Mouse (Mus musculus) embryonic facial prominence, embryonic 13.5 days (tissue): ENCODE results near the gene Ppp1r12a. TPM values are rescaled to one million over a fixed set of nuclear protein-coding genes. Genes with fewer than 3 reads are reported as not detected.

Experiments used
- ATAC-seq: fragments of 200-750 bp; cut with Nextera tagmentation; 2 replicates; pipeline ENCODE4 v1.8.0; 2017; ENCODE audit warnings: low read depth; ENCODE audit not compliant: insufficient number of reproducible peaks, insufficient read depth, low FRiP score, low TSS enrichment
- H3K27ac ChIP-seq: fragments of 300-500 bp; sonication (generic); 2 replicates; pipeline ENCODE4 v1.5.1; 2015; ENCODE audit warnings: moderate library complexity, mild to moderate bottlenecking, inconsistent platforms
- H3K27me3 ChIP-seq: fragments of 300-500 bp; sonication (generic); 2 replicates; pipeline ENCODE4 v1.6.1; 2015; ENCODE audit warnings: mild to moderate bottlenecking, inconsistent platforms
- H3K36me3 ChIP-seq: fragments of 300-500 bp; sonication (generic); 2 replicates; pipeline ENCODE4 v1.6.1; 2015; ENCODE audit warnings: mild to moderate bottlenecking, inconsistent platforms
- H3K4me1 ChIP-seq: fragments of 300-500 bp; sonication (generic); 2 replicates; pipeline ENCODE4 v1.6.1; 2015; ENCODE audit warnings: inconsistent platforms
- H3K4me2 ChIP-seq: fragments of 300-500 bp; sonication (generic); 2 replicates; pipeline ENCODE4 v1.6.1; 2015; ENCODE audit warnings: moderate library complexity, mild to moderate bottlenecking, inconsistent platforms
- H3K4me3 ChIP-seq: fragments of 300-500 bp; sonication (generic); 2 replicates; pipeline ENCODE4 v1.5.1; 2015; ENCODE audit warnings: mild to moderate bottlenecking, inconsistent platforms
- H3K9ac ChIP-seq: fragments of 300-500 bp; sonication (generic); 2 replicates; pipeline ENCODE4 v1.6.1; 2015; ENCODE audit warnings: mild to moderate bottlenecking, inconsistent platforms
- H3K9me3 ChIP-seq: fragments of 300-500 bp; sonication (generic); 2 replicates; pipeline ENCODE4 v1.6.1; 2016; ENCODE audit warnings: inconsistent platforms
- WGBS: fragments of 180-500 bp; shearing (Covaris S2); methylation state at CpG from one replicate; pipeline ENCODE4 v1.1.7; 2015; ENCODE audit warnings: mixed read lengths; 5-methylcytosine and 5-hydroxymethylcytosine counted together
- polyA plus RNA-seq: library from polyadenylated mRNA; unstranded; fragments of >200 nt; fragmentation: Nextera tagmentation; extraction: Ambion mirVana; gene quantifications from 2 replicates; pipeline ENCODE4 v1.2.1, GENCODE M21; 2015

Gene Ppp1r12a
- polyA plus RNA-seq, 1 experiment from 2014 or later: 86.3 TPM

DNA sequence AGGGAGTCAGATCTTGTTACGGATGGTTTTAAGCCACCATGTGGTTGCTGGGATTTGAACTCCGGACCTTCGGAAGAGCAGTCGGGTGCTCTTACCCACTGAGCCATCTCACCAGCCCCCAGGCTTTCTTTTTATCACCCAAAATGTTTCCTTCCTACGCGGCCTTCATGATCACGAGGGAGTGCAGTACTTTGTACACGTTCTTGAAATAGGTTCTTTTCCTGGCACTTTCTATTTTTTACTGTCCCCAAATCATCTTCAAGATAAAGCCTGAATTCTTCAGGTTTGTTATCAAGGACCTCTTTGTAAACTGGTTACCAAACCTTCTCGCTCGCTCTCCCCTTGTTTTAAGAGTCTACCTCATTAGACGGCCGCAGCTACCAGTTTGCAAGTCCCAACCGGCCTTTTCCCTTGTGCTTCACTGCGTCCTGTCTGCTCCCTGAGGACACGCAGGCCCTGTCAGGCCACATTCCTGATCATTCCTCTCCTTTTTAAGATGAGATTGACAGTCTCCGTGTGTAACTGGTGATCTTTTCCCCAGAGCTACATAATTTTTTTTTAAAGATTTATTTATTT is 131.7 kb downstream of the Ppp1r12a start:
- H3K27ac ChIP-seq: no peak overlapping the region
- H3K4me2 ChIP-seq: no peak overlapping the region
- no peak overlapping the region for H3K4me3 ChIP-seq
- H3K4me1 ChIP-seq: no peaks in the 10 kb centered on the region
- no peaks in the 10 kb centered on the region for H3K27me3 ChIP-seq
- no peaks in the 10 kb centered on the region for H3K9me3 ChIP-seq
- H3K36me3 ChIP-seq: no peaks in the 10 kb centered on the region
- no peak overlapping the region for H3K9ac ChIP-seq
- ATAC-seq: no peak
- WGBS: 78% methylated on average over 16 of the region's 16 CpGs

DNA sequence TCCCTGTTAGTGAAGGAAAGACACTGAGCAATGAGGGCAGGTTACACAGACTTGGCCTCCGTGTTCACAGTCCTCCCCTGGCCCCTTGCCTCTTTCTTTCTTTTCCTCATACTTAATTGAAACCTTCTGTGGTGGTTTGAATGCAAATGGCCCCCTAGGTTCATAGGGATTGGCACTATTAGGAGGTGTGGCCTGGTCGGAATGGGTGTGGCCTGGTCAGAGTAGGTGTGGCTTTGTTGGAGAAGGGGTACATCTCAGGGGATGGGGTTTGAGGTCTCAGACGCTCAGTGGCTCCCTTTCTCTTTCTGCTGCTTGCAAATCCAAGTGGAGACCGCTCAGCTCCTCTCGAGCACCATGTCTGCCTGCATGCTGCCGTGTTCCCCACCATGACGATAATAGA is 132.8 kb downstream of the Ppp1r12a start:
- no peaks in the 10 kb centered on the region for H3K9me3 ChIP-seq
- no peak for ATAC-seq
- no peak overlapping the region for H3K4me2 ChIP-seq
- no peaks in the 10 kb centered on the region for H3K36me3 ChIP-seq
- H3K27ac ChIP-seq: no peak overlapping the region
- H3K27me3 ChIP-seq: no peaks in the 10 kb centered on the region
- 76% methylated on average over 7 of the region's 7 CpGs for WGBS
- H3K4me1 ChIP-seq: no peaks in the 10 kb centered on the region
- no peak overlapping the region for H3K9ac ChIP-seq
- H3K4me3 ChIP-seq: no peak overlapping the region

DNA sequence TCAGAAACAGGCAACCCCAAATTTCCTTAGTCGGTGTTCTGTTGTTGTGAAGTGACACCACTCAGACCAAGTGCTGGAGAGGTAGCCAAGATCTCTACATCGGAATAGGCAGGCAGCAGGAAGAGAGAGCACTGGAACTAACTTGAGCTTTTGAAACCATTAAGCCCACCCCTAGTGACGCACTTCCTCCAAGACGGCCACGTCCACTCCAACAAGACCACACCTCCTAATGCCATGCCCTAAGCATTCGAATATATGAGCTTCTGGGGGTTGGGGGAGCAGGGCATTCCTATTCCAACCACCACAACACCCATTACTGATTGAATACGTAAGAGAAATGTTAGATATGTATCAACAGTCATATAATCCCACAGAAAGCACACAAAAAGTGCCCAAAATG is 134.5 kb downstream of the Ppp1r12a start:
- Histone ChIP-seq H3K4me2 (no peak overlapping the region), H3K36me3 (no peaks in the 10 kb centered on the region), H3K27ac (no peak overlapping the region), H3K9me3 (no peaks in the 10 kb centered on the region), H3K9ac (no peak overlapping the region), H3K4me3 (no peak overlapping the region), H3K4me1 (no peaks in the 10 kb centered on the region), H3K27me3 (no peaks in the 10 kb centered on the region)
- ATAC-seq: no peak
- 82% methylated on average over 7 of the region's 7 CpGs for WGBS

DNA sequence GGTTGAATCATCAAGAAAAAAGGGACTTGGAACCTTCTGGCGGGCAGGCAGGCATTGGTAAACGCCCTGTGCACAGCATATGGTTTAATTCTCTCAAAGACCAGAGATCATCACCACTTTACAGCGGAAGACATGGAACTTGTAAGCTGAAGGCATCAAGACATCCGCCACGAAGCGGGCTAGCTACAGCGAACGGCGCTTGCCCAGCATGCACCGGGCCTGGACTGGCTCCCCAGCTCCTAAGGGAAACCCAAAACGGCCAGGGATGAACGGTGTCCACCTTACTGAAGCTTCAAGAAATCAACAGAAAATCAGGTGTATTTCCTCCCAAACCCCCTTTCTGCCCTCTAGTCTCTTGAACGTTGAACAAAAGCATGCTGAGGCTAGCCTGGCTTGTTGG is 136.3 kb downstream of the Ppp1r12a start:
- no peak overlapping the region for H3K27ac ChIP-seq
- 91% methylated on average over 13 of the region's 13 CpGs for WGBS
- H3K9ac ChIP-seq: no peak overlapping the region
- H3K4me2 ChIP-seq: no peak overlapping the region
- no peak for ATAC-seq
- no peak overlapping the region for H3K4me3 ChIP-seq
- H3K36me3 ChIP-seq: no peaks in the 10 kb centered on the region
- no peaks in the 10 kb centered on the region for H3K4me1 ChIP-seq
- H3K9me3 ChIP-seq: no peaks in the 10 kb centered on the region
- H3K27me3 ChIP-seq: no peaks in the 10 kb centered on the region

DNA sequence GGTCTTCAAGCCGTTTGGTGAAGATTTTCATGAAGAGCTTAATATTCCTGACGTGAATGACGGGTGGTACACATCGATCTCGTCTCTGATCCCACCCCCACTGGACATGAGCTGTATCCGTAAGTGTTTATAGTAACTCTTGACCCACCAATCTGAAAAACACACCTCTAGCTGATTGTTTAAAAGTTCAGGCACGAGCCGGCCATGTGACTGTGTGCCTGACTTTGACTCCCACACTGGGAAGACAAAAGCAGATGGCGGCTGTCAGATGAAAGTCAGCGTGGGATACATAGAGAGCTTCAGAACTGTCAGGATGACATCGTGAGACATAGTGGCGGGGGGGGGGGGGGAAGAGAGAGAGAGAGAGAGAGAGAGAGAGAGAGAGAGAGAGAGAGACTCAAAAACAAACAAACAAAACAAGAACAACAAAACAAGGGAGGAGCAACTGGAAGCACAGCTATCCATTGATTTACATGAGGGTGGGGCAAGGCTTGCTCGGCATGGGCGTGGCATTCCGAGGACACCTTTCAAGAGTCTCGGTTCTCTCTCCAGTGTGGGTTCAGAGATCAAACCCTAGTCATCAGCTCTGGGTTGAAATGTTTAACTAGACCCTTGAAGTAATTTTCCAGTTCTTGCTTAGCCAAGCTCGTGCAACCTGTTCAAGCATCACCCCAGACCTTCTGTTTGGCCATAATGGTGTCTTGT is 137.0 kb downstream of the Ppp1r12a start:
- Histone ChIP-seq H3K4me1 (no peaks in the 10 kb centered on the region), H3K4me3 (no peak overlapping the region), H3K9me3 (no peaks in the 10 kb centered on the region), H3K4me2 (no peak overlapping the region), H3K27me3 (no peaks in the 10 kb centered on the region), H3K36me3 (no peaks in the 10 kb centered on the region), H3K9ac (no peak overlapping the region), H3K27ac (no peak overlapping the region)
- ATAC-seq: no peak
- 83% methylated on average over 16 of the region's 17 CpGs for WGBS

DNA sequence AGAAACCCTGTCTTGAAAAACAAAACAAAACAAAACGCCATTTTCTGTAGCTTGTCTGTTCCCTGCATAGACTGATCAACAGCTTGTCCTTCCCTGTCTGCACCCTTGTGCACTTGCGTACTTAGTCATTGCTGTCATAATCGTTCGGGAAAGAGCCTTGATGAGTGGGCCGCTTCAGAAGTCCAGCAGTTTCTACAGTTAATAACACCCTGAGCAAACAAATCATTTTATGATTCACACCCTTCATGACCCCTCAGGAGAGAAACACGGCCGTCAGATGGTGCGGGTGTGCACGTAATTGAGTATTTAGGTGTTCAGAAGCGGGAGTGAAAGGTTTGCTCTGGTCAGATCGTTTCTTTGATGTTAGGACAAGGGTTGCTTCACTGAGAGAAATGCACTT is 137.8 kb downstream of the Ppp1r12a start:
- H3K4me1 ChIP-seq: no peaks in the 10 kb centered on the region
- no peaks in the 10 kb centered on the region for H3K27me3 ChIP-seq
- H3K9ac ChIP-seq: no peak overlapping the region
- H3K4me3 ChIP-seq: no peak overlapping the region
- no peak overlapping the region for H3K27ac ChIP-seq
- H3K36me3 ChIP-seq: no peaks in the 10 kb centered on the region
- H3K4me2 ChIP-seq: no peak overlapping the region
- H3K9me3 ChIP-seq: no peaks in the 10 kb centered on the region
- no peak for ATAC-seq
- WGBS: 75% methylated on average over 11 of the region's 11 CpGs

DNA sequence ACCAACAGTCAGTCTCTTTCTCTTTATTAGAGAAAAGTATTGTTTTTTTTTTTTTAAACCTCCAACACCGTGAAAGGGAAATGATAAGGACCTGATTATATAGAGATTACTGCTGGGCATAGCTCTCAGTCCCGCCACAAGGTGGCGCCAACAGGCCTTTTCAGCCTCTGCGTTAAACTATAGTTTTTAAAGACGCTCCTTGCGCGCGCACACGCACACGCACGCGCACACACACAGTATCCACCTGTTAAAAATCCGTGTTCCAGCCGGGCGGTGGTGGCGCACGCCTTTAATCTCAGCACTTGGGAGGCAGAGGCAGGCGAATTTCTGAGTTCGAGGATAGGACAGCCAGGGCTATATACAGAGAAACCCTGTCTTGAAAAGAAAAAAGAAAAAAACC is 138.8 kb downstream of the Ppp1r12a start:
- H3K27ac ChIP-seq: no peak overlapping the region
- H3K4me2 ChIP-seq: peak overlapping the region; percentile 39
- no peaks in the 10 kb centered on the region for H3K27me3 ChIP-seq
- 0 out of 2 replicates have a peak, but pooled peaks have one; percentile 37 for ATAC-seq
- 13% methylated on average over 19 of the region's 19 CpGs for WGBS
- H3K9me3 ChIP-seq: no peaks in the 10 kb centered on the region
- H3K4me1 ChIP-seq: no peaks in the 10 kb centered on the region
- no peak overlapping the region for H3K4me3 ChIP-seq
- no peaks in the 10 kb centered on the region for H3K36me3 ChIP-seq
- H3K9ac ChIP-seq: no peak overlapping the region

DNA sequence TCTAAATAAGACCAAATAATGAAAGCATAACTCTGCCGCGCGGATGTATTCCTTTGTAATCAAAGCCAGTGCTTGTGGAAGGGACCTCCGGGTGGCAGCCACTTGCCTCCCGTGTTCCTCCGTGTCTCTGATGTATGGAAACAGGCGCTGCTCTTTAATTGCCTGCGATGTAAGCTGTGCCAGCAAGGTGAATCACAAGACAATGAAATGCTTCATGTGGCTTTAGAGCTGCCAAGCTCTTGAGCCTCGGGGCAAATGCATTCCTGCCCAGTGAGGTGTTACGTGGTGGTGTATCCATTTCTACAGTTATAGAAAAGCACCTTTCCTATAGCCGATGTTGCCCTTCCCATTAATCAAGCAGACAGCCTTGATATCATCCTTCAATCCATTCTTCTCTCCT is 145.8 kb downstream of the Ppp1r12a start:
- Histone ChIP-seq H3K4me1 (no peaks in the 10 kb centered on the region), H3K36me3 (no peaks in the 10 kb centered on the region), H3K9ac (no peak overlapping the region), H3K27me3 (no peaks in the 10 kb centered on the region), H3K9me3 (no peaks in the 10 kb centered on the region), H3K27ac (no peak overlapping the region), H3K4me3 (no peak overlapping the region), H3K4me2 (0 out of 2 replicates have a peak overlapping the region, but pooled peaks have one; percentile 7)
- no peak for ATAC-seq
- WGBS: 55% methylated on average over 11 of the region's 11 CpGs

DNA sequence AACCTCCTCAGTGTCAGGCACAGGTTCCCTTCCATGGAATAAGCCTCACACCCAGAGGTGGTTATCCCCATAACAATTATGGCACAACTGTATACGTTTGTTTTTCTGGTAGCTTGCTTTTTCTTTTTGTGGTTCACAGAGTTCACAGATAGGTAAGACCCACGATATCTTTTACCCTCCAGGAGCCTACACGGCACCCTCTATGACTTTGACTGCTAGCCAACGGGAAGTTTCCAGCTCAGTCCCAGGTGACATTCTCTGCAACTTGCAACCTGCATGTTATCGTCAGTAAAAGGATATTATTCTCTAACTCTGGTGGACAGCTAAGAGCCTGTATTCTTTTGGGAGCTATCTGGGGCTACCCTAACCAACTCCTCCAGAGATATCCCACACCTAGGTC is 148.2 kb downstream of the Ppp1r12a start:
- H3K27ac ChIP-seq: no peak overlapping the region
- no peak overlapping the region for H3K4me3 ChIP-seq
- H3K4me2 ChIP-seq: no peak overlapping the region
- no peaks in the 10 kb centered on the region for H3K36me3 ChIP-seq
- H3K27me3 ChIP-seq: no peaks in the 10 kb centered on the region
- ATAC-seq: no peak
- whole genome bisulfite sequencing: 88% methylated on average over 5 of the region's 5 CpGs
- H3K9ac ChIP-seq: no peak overlapping the region
- H3K4me1 ChIP-seq: no peaks in the 10 kb centered on the region
- H3K9me3 ChIP-seq: no peaks in the 10 kb centered on the region

DNA sequence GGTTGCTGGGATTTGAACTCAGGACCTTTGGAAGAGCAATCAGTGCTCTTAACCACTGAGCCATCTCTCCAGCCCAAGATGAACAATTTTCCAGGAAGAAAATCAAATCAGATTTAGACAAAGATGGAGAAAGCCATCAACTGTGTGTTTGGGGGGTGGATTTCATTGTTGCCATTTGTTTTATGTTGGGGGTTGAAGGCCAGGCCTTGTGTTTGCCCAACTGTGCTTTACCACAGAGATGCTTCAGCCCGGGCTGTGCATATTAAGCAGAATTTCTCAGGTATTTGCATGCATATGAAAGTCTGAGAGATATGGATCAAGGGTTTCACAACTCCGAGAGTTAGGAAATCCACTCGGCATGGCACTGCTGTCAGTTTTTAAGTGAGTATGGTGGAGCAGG is 149.4 kb downstream of the Ppp1r12a start:
- no peak overlapping the region for H3K27ac ChIP-seq
- no peaks in the 10 kb centered on the region for H3K4me1 ChIP-seq
- no peaks in the 10 kb centered on the region for H3K27me3 ChIP-seq
- no peaks in the 10 kb centered on the region for H3K36me3 ChIP-seq
- H3K9ac ChIP-seq: no peak overlapping the region
- H3K9me3 ChIP-seq: no peaks in the 10 kb centered on the region
- no peak for ATAC-seq
- WGBS: 85% methylated on average over 3 of the region's 3 CpGs
- no peak overlapping the region for H3K4me3 ChIP-seq
- no peak overlapping the region for H3K4me2 ChIP-seq

DNA sequence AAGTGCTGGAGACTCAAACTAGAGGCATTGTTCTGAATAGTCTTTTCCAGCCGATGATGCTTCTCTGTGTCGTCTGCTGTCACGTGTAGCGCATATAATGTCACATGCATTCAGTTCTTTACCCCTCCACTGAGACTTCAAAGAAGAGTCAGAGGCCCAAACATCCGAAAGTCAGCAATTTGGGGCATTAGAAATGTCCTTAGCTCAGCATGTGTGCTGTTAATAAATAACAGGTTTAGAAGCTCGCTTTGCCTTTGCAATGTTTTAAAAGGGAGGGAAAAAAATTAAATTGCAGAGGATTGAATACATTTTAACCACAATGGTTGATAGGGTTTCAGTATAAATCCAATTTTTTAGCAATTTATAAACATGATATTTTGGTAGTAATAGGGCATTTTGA is 151.9 kb downstream of the Ppp1r12a start:
- no peak overlapping the region for H3K4me3 ChIP-seq
- WGBS: 39% methylated on average over 6 of the region's 6 CpGs
- no peak for ATAC-seq

DNA sequence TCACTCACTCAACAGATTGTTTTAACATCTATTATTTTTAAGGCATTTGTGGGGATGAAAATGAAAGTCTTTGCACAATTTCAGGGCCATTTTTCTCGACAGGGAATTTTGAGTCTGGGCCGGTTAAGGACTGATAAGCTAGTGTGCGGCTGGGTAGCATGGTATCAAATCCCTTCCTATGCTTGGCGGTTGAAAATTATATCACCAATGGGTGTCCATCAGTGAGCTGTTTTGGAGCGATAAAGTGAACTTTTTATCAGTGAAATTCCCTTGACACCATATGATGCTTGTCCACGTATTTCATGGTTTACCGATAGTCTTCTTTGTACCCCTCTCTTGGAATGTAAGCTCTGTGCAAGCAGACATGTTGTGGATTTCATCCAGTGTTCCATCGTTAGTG is 152.4 kb downstream of the Ppp1r12a start:
- Histone ChIP-seq H3K9me3 (no peaks in the 10 kb centered on the region), H3K9ac (no peak overlapping the region), H3K4me3 (no peak overlapping the region), H3K4me1 (no peaks in the 10 kb centered on the region), H3K4me2 (no peak overlapping the region), H3K36me3 (no peaks in the 10 kb centered on the region), H3K27me3 (no peaks in the 10 kb centered on the region), H3K27ac (peak overlapping the region; percentile 17; the same call in 1 of the 2 replicates)
- 77% methylated on average over 8 of the region's 8 CpGs for WGBS
- ATAC-seq: no peak

More for the DNA sequence above, 151.9 kb downstream of the Ppp1r12a start:
- Histone ChIP-seq H3K9ac (no peak overlapping the region), H3K4me1 (no peaks in the 10 kb centered on the region), H3K27ac (no peak overlapping the region), H3K9me3 (no peaks in the 10 kb centered on the region), H3K4me2 (no peak overlapping the region), H3K36me3 (no peaks in the 10 kb centered on the region), H3K27me3 (no peaks in the 10 kb centered on the region)
